Mouse (Mus musculus): ENCODE results near the gene Dhx40. TPM values are rescaled to one million over a fixed set of nuclear protein-coding genes. Genes with fewer than 3 reads are reported as not detected.
"Not testable (repeated sequence)": the region's sequence is repeated elsewhere in the genome, so short reads cannot be mapped to it uniquely, and the experiment has no call there.

Gene Dhx40
- total RNA-seq, 4 experiments from 2014 or later = 20.0 to 23.2 (median 20.8) TPM

- DNase-seq (ENCODE audit: low spot score in 2 of 2) = no peak
Observed at GRCm38 (mm10) chr11:86819536-86819935, 12.0 kb upstream of the Dhx40 start.

DNA sequence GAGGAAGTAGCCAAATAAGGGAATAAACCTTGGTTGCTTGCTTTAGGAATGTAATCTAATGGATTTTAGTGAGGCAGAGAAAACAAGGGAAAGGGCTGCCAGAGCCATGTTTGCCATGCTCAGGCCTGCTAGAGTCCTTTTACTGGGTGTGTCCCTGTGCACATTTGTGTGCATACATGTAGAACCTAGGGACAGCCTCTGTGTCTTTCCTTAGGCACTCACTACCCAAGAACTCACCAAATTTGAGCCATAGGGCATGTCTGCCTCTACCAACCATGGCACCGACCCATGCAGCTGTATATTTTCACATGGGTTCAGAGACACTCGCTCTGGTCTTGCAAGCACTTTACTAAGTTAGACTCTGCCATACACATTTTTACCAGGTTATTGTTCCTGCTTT is 11.4 kb upstream of the Dhx40 start:
- no peak for DNase-seq (ENCODE audit: low spot score in 2 of 2)

- not testable (repeated sequence) for DNase-seq (ENCODE audit: low spot score in 2 of 2)
Observed at GRCm38 (mm10) chr11:86816288-86816687, 8.7 kb upstream of the Dhx40 start.

DNA sequence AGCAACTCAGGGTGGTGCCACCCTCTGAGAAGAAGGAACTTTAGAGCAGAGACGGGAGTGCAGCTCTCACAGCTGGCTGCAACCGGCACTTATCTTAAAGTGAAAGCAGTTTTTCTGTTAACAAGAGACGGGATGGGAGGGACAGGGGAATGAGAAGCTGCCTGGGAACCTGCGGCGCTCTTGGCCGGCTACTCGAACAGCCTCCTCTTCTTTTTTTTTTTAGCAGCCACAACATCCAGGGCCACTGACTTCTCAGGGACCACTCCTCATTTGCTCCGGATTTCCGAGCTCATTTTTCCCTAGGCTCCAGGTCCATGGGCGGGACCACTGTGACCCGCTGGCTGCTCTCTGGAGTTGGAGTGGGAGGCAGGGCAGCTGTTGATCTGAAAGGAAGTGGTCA is 6.9 kb upstream of the Dhx40 start:
- DNase-seq (ENCODE audit: low spot score in 2 of 2) = not testable (repeated sequence)

GRCm38 (mm10) chr11:86813256-86813655 is 5.7 kb upstream of the Dhx40 start:
- DNase-seq (ENCODE audit: low spot score in 2 of 2) = not testable (repeated sequence)

GRCm38 (mm10) chr11:86811326-86811630 is 3.7 kb upstream of the Dhx40 start:
- DNase-seq (ENCODE audit: low spot score in 2 of 2) = no peak

- DNase-seq (ENCODE audit: low spot score in 2 of 2) = no peak
Observed at GRCm38 (mm10) chr11:86810572-86811325, 3.2 kb upstream of the Dhx40 start.

- DNase-seq (ENCODE audit: low spot score in 2 of 2) = no peak
Observed at GRCm38 (mm10) chr11:86809828-86810227, 2.3 kb upstream of the Dhx40 start.

- DNase-seq (ENCODE audit: low spot score in 2 of 2) = peak; percentile 49 to 57
Observed at GRCm38 (mm10) chr11:86807001-86807477, 507 bp downstream of the Dhx40 start.

DNA sequence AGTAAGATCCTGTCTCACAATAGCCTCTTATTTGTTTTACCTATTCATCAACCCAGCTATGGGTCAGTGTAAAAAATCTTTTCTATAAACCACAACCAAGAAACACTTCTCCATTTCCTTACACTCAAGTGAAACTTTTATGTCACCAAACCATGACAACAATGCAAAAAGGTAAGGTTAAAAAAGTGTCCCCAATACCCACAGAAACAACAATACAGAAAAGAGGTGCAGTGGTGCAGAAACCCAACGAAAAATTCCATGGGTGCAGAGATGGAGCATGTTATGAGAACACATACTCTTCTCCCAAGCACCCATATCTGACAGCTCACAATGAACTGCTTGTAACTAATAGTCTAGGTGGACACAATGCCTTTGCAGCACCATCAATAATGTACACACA is 13.4 kb downstream of the Dhx40 start:
- DNase-seq (ENCODE audit: low spot score in 2 of 2) = no peak

DNA sequence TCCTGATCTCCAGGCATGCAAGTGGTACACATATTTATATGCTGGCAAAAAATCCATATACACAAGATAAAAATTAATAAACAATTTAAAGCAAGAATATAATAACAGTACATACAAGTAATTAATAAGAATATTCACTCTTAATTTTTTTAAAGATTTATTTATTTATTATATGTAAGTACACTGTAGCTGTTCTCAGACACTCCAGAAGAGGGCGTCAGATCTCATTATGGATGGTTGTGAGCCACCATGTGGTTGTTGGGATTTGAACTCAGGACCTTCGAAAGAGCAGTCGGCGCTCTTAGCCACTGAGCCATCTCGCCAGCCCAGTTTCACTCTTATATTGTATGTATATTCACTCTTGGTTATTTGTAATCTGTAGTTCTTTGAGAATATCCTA is 20.1 kb downstream of the Dhx40 start:
- not testable (repeated sequence) for DNase-seq (ENCODE audit: low spot score in 2 of 2)

- no peak for DNase-seq (ENCODE audit: low spot score in 2 of 2)
Observed at GRCm38 (mm10) chr11:86785767-86786166, 21.8 kb downstream of the Dhx40 start.

- no peak for DNase-seq (ENCODE audit: low spot score in 2 of 2)
Observed at GRCm38 (mm10) chr11:86769884-86770283, 37.7 kb downstream of the Dhx40 start.

DNA sequence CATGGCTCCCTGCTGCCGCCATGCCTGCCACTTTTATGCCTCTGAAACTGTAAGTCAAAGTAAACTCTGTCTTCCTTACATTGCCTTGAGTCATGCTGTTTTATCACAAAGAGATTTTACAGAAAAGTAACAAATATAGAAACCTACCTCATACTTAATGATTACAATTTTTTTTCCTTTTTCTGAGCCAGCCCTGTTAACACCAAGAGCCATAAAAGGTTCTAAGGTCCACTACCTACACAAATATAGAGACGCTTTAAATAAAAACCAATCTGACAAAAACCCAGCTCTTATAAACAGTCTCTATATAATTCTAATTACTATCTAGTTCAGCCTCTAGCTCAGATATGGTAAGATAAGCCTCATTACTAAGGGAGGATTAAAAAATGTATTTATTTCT is 43.0 kb downstream of the Dhx40 start:
- DNase-seq (ENCODE audit: low spot score in 2 of 2) = no peak

DNA sequence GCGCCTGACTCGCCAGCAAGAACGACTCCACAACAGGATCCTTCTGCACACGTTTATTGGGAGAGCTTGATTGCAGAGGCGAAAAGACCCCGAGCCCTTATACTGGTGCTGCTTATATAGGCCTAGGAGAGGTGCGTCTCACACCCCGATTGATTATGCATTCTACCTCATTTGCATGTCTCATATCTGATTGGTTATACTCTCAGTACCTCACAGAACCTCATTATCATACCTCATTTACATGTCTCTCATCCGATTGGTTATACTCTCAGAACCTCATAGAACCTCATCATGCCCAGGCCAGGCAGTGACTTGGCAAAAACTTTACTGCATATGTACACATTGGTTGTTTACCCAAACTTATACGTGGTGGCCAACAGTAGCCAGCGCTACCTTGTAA is 44.4 kb downstream of the Dhx40 start:
- DNase-seq (ENCODE audit: low spot score in 2 of 2) = not testable (repeated sequence)

DNA sequence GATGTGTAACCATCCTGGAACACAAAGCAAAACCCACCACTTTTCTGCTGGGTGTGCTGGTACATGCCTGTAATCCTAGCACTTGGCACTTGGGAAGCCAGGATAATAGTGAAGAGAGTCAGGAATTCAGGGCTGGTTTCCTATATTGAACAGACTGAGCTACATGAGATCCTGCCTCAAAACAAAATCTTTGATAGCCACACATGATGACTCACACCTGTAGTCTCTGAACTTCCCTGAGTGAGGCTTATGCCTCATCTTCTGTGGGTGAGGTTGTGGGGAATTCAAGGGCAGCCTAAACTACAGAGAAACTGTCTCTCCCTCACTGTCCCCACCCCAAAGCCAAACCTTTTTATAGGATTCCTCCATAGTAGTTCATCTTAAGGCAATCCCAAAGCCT is 47.2 kb downstream of the Dhx40 start:
- peak in 1 of 2 experiments; percentile 6 for DNase-seq (ENCODE audit: low spot score in 2 of 2)

- DNase-seq (ENCODE audit: low spot score in 2 of 2) = no peak
Observed at GRCm38 (mm10) chr11:86759886-86760285, 47.7 kb downstream of the Dhx40 start.

DNA sequence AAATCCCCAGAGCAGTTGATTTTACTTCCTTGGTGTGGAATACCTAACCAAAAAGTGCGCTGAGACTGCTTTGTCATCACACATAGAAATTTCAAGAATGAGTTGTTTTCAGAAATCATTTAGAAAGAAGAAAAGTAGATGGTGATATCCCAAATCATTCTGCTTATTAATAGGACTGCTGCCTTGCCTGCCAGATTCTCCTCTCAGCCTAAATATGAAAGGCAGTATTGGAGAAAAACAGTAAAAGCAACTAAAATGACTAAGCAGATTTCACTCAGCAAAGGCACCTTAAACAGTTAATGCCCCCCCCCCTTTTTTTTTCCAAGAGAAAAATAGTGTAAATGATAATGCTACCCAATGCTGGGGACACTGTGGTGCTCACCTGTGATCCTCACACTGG is 48.3 kb downstream of the Dhx40 start:
- DNase-seq (ENCODE audit: low spot score in 2 of 2) = no peak

GRCm38 (mm10) chr11:86758559-86758958 is 49.0 kb downstream of the Dhx40 start:
- no peak for DNase-seq (ENCODE audit: low spot score in 2 of 2)

DNA sequence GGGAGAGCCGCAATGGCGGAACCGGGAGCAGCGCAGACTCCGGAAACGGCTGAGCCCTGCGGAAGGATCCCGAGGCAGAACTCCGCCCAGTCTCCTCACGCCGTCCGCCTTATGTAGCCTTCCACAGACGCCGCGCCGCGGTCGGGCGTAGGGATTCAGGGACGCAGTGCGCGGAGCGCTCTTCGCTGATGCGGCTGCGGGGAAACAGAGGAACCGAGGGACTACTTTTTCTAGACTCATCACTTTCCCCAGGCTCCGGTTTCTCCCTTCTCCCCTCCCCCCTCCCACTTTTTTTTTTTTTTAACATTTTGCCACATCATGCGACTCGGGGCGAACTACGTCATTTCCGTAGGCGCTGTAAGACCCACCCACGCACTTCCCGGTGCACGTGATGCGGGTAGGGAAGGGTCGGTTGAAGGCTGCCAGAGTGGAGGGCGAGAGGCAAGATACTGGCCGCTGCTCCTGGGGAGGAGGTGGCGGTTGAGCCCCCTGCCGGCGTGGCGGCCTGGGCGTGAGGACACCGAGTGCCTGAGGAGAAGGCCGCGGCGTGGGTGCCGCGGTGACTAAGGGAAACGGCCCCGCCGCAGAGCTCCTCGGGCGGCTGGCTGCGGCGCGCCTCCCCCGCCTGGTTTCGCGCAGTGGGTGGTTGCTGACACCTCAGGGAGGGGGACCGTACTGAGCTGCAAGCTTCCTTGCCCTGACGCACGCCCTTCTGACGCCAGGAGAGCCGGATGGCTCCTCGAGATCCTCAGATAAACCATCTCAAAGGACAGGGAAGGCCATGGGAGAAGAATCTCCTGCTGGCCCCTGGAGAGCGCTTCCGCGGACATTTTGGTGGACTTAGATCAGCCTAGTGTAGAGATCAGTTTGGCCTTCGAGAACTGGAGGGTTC is 49.8 kb downstream of the Dhx40 start, which contains the start of gene Cltc:
TSS of gene Cltc (minus strand) at position 86 of the 892 bp plus-strand sequence.
- DNase-seq (ENCODE audit: low spot score in 2 of 2) = peak; percentile 98

GRCm38 (mm10) chr11:86757142-86757479 is 50.4 kb downstream of the Dhx40 start:
- DNase-seq (ENCODE audit: low spot score in 2 of 2) = no peak

Measured in left cerebral cortex, adult 8-10 months (tissue).